Mouse (Mus musculus) layer of hippocampus, adult 9-11 months (tissue): ENCODE measurements around the gene Pou1f1.

Experiments used
- DNase-seq: peaks from one replicate; pipeline ENCODE4 v3.0.0; 2022

Gene Pou1f1

DNA sequence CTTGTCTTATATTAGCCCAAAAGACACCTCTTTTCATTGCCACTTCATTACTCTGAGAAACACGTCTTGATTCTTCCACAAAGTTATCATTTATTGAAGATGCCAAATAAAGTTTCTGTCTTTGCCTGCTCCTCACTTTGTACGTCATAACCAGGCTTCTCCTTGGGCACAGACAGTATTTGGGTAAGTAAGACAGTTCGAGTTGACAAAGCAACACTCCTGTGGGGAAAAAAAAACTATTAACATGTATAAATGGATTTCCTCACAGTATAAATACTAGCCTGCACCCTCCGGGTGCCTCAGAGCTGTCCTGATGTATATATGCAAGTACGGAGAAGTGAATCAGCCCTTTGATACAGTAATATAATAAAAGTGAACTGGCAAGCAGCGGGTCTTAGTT, at the start of gene Pou1f1:
TSS of gene Pou1f1 (plus strand) at position 301 of the 400 bp plus-strand sequence.
- DNase-seq = no peak

DNA sequence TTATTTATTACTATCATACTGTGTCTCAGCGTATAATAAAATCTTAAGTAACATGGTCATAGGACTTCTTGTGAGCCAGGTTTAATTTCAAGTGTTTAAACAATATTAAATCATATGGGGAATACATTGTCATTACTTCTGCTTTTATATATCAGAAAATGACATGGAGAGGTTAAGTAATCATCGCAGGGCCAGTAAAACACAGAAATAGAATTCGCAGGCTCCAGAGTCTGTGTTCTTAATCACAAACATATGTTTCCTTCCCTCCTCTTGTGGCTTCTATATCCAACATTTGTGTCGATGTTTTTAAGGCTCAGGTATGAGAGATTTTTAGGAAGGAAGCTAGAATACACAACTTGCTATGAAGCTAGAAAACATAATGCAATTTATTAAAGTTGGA, 49.7 kb upstream of the Pou1f1 start:
- DNase-seq = no peak

DNA sequence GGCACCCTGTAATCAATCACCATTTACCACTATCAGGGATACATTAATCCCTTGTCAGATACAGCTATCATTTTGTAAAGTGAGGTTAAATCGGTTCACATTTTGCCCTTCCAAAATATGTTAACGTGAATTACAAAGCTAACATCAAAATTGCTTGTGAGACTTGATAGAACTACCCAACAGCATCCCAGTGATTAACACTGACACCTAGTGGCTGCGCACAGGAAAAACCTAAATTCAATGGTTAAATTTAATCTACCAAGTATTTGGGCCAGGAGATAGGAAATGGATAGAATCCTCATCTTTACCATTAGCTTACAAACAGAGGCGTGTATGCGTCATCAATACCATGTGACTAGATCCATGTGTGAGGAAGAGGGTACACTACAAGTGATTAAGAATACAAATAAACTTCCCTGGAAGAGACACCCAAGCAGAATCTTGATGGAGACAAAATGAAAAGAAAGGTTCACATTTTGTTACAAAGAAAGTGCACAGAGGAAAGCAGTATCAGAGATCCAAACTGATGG, 47.8 kb upstream of the Pou1f1 start:
- no peak for DNase-seq

DNA sequence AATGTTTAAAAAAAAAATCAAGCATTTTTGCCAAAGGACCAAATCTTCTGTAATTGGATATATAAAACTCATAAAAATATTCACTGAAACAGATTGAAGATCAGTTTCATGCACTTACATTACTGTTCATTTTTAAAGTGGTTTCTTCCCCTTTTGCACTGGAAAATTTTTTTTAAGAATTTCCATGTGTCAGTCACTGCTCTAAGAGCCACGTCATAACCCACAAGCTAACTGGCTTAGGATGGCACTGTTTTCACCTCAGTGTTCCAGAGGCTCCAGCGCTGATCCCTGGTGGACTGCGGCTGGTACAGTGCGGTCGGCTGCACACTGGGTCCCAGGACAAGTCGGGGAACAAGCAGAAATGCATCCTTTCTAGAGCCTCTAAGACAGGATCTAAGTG, 34.6 kb upstream of the Pou1f1 start:
- DNase-seq = no peak

DNA sequence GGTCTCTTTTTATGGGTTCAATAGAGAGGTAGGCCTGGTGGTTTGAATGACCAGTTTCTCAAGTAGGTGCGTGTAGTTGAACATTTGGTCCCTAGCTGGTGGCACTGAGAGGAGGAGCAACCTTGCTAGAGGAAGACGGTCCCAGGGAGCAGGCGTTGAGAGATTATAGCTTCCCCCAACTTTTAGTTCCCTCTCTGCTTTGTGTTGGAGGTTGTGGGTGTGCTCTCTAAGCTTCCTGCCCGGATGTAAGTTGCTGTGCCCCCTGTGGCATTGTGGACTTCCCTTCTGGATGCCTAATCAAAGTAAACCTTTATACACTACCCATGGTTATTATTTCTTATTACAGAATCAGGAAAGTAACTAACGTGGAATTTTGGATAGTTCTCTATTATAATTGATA, 24.3 kb upstream of the Pou1f1 start:
- no peak for DNase-seq

DNA sequence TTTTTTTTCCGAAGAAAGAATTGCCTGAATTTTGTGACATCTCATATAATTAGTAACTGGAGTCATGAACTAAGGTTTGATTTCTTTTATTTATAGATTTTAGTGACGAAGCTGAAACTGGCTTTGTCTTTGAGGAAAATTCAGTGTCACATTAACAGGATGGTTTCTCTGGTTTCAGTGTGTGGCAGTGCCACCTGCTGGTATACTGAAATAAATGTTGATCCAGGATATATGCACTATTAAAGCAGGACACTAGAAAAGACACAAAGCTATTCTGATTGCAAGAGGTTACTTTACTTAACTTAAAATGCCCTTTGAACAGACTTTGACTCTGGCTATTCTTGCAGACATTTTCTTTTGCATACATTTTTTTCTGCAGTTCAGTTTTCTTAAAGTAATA, 23.3 kb upstream of the Pou1f1 start:
- DNase-seq = no peak

DNA sequence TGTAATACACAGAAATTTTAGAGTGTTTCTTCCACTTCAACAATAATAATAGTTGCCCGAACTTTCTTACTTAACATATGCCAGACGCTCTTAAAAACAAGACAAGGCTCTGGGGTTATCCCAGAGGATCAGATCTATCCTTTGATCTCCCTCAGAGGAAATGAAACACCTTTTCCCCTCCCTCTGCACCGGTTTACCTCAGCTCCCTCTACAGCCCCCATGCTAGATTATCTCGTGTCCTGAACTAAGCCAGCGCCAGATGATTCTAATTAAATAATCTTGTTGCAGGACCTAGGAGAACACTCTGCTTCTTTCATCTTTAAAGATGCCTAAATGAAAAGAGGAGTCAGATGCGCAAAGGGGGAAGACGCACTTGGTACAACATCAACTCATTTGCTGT, 6.1 kb upstream of the Pou1f1 start:
- no peak for DNase-seq

DNA sequence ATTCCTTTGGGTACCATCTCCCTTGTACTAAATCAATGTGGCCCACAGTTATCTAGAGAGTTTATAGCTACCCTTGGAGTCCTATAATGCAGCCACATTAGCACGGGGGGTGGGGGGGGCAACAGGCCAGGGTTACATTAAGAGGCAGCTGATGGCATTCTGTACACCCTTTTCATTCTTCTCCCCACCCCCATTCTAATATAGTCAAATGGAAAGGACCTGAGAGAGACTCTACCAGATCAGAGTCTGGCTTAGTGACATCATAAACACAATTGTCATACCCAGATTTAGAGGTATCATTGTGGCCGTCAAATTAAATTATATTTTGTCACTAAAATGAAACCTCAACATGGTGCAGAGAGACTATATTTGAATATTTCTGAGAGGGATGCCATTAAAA, 5.7 kb downstream of the Pou1f1 start:
- DNase-seq = no peak

DNA sequence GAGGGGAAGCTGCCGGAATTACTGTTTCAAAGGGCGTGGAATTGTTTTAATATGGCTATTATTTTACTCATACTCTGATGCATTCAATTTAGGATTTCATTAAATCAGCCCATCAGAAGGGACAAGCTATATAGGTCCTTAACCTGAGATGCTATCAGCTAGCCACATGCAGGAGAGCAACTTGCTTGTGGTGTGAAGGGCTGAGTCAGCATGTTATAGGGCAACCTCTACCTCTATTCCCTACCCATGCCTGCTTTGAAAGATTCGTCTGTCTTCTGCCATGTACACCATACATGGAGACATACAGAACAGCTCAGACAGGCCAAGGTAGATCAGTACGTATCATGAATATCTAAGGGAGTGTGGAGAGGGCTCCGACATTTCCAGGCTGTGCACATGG, 6.4 kb downstream of the Pou1f1 start:
- no peak for DNase-seq

DNA sequence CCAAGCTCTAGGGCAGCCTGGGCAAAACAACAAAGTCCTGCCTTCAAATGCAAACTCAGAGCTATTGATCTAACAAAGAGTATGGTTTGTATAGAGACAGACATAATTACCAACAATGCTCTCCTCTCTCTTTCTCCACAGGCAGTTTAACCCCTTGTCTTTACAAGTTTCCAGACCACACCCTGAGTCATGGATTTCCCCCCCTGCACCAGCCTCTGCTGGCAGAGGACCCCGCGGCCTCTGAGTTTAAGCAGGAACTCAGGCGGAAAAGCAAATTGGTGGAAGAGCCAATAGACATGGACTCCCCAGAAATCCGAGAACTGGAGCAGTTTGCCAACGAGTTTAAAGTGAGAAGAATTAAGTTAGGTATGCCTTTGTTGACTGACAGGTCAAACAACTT, 9.3 kb downstream of the Pou1f1 start:
- no peak for DNase-seq

DNA sequence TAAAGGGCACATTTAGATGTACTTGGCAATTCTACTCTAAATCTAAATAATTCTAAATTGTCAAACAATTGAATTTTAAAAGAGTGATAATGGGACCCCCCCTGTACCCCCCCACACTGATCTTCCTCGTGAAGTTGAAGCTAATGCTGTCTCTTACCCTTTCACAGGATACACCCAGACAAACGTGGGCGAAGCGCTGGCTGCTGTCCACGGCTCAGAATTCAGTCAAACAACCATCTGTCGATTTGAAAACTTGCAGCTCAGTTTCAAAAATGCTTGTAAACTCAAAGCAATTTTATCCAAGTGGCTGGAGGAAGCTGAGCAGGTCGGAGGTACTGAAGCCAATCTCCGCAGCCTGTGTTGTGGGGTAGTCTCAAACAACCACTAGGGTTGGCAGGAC, 11.4 kb downstream of the Pou1f1 start:
- peak; percentile 79 for DNase-seq

DNA sequence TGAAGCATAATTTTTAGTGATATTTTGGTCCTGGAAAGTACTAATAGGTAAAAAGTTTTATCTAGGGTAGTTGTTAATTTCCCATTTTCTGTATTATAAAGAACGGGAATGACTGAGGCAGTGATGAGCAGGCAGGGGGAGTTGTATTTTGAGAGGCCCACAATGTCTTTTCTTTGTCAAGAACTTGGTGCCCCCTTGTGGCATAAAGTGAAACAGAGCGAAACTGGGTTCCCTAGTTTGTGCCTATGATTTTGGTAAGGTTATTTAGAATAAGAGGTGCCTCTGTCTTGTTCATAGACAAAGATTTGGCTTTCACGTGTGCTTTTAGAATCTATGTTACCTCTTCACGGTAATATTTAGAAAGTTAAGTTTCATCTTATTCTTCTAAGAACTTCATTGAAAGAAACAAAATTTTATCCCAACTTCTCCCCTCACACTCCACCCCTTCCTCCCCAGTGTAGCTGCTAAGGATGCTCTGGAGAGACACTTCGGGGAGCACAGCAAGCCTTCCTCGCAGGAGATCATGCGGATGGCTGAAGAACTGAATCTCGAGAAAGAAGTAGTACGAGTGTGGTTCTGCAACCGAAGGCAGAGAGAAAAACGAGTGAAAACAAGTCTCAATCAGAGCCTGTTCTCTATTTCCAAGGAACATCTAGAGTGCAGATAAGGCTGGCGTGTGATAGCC, 13.1 kb downstream of the Pou1f1 start:
- peak; percentile 41 for DNase-seq

DNA sequence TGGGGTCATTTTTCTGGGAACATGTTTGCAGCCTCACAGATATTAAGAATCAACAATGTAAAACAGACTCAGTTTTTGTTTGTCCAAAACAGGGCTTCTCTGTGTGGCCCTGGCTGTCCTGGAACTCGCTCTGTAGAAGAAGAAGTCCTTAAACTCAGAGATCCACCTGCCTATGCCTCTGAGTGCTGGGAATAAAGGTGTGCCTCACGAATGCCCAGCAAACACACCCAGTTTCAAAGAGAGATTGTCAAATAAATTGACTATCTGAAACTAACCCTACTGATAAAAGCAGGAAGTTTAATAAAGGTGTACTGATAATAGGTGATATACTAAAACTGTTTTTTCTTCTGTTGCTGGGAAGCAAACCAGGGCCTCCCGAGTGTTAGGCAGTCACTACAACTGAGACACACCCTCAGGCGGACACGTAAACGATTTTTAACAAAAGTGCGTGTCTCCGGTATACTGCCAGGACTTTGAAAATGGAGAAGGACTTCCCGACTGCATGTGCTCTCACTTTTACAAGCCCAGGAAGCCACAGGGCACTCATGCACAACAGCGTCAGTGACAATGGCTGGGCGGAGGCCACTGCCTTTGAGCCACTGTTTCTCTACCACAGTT, 23.5 kb downstream of the Pou1f1 start:
- no peak for DNase-seq

DNA sequence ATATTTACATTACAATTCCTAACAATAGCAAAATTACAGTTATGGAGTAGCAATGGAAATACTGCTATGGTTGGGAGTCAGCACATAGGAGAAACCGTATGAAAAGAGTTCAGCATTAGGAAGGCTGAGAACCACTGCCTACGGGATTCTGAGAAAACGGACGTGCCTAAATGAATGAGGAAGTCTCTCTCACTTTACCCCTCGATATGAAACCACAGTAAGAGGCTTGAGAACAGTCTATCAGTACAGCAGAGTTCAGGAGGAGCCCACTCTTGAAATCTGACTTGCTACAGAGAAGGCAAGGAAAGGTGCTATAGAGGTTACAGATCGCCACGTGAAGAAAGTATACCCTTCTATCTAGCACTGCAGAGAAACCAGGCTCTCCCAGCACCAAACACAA, 28.6 kb downstream of the Pou1f1 start:
- no peak for DNase-seq

DNA sequence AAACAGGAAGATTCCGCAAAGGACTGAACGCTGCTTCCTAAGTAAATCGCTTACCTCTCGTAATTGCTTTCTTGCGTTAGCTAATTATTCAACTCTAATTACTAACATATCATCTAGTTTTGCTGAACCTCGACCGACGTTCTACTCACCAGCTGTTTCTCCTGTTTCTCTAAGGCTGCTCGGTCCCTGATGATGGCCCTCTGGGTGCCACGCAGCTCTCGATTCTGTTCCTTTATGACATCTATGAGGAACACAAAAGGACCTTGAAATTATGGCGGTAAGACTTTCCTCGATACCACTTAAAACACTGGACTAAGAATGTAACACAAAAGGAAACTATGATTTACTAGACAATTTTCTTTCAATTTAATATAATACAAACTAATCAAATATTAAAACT, 30.5 kb downstream of the Pou1f1 start:
- no peak for DNase-seq

DNA sequence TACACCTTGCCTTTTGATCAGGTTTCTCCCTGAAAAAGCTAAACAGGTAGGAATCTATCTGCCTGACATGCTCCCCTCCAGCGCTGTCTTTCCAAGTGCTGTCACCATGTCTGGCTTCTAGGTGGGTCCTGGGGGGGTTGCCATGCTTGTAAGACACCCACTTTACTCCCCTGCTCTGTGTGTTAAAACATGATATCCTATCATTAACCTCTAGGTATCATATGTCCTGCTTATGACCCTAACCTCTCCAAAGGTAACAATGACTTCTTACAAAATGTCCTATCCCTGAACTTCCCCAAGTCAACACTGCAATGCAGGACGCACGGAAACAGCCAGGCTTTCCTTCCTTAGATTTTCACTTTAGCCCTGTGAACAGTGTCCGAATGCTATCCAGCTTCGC, 34.0 kb downstream of the Pou1f1 start:
- DNase-seq = no peak

DNA sequence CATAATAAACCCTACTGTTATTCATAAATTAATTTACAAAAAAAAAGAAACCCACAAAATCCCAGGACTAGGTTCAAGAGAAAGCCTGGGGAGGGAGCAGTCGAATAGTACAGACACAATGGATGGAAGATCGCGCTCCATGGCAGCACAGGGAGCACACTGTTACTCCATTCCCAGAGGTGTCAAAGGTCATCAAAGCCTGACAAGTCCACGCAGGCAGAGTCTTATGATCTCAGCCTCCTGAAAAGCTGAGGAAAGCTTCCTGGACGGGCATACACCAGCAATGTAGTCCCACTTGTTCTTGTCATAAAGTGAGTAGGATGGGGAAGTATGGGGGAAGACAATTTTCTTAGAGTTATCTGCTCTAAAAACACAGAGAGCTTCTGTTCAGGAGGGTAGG, 37.1 kb downstream of the Pou1f1 start:
- no peak for DNase-seq

DNA sequence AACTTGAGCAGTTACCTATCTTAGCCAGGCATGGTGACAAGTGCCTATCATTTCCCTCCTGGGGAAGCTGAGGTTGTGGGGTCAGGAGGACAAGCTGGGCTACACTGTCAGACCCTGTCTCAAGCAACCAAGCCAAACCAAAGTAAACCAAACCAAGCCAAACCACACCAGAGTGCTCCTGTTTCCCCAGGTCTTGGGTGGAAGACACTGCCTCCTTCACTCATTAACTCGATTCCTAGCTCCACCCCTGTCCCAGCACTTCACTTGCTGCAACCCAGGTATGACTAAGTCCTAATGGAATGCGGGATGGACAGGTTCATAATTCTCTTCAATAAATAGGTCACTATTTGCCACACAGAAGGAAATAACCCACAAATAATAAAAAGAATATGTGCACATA, 39.3 kb downstream of the Pou1f1 start:
- DNase-seq = no peak

DNA sequence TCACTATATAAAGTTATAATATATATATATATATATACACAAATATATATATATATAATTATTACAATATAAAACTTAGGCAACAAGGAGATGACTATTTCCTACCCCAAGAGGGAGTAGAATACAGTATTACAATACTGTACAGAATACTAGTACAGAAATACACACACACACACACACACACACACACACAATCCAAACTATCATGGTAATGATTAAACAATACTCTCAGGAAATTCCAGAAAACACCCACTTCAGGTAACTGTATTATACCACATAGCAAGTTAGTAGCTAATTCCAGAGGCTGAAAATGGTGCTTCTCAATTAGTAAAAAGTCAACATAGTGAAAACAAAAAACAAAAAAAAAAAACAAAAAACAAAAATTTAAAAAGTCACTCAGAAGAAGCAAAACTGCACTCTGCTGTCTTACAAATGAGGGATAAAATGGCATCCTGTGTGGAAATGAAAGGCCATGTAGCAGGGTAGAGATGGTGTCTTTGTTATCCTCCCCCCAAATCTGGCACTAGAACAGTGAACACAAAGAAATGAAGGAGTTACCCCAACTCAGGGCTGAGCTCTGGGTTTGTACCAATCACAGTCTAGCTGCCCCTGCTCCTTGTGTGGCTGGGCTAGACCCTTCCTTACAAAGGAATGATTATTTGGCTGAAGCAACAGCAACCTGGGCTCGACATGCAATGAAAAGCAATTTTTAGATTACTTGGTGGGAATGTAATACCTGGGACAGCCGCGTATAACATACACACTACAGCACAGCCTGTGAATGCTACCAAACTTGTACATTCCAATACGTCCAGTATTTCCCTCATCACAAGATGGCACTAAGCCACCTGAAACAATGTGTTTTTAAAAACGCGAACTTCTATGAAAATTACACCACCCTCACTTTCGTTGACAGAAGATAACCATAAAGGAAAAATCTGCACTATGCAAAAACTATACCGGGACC, 41.0 kb downstream of the Pou1f1 start:
- no peak for DNase-seq

DNA sequence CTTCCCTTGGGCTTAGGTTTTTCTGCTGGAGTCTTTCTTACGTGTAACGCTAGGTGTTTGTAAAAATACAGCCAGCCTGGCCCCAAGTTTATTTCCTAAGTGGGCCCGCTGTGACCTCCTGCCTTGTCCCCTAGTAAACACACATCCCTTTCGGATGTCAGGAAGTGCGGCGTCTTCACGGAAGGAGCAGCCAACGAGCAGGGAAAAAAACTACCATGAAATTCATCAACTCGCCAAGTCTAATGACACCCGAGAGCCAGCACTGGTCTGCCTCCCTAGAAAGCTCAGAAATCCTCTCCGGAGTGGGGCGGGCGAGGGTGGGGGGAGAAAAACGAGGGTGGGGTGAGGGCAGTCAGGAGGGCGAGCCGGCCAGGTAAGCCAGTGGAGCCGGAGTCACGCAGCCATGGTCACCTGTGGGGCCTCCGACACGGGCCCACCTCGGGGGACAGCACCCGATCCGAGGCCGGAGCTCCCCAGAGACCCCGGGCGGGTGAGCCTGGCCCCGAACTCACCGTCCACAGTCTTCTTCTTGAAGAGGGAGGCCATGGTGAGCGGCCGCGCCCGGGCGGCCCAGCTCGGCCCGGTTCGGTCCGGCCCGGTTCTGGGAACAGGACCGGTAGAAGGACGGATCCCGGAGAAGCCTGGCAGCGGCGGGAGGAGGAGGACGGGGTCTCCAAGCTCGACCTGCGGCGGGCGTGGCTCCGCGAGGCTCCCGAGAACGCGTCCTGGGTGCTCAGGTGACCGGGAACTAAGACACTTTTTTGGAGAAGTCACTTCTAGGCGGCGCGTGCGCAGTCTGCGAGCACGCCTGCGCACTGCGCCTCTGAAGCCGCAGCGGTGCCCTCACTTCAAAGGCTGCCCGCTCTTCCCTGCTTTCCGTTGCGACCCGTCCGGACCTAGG, 41.9 kb downstream of the Pou1f1 start, which contains the start of gene Chmp2b:
TSS of gene Chmp2b (minus strand) at position 764 of the 901 bp plus-strand sequence.
- DNase-seq = peak; percentile 88

DNA sequence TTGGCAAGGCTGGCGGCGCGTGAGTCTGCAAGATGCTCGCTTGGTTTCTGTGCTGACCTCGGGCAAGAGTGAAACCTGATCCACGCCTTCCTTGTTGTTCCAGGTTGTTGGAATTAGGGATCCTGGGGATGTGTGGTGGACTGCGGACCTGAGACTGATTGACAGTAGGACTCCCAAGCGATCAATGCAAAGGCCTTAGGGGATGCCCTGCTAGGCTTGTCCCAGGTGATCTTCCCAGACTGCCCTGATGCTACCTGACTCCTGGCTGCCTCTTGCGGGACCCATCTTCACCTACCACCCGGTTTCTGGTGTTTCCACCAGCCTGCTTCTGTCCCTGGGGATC, 42.5 kb downstream of the Pou1f1 start:
- no peak for DNase-seq

DNA sequence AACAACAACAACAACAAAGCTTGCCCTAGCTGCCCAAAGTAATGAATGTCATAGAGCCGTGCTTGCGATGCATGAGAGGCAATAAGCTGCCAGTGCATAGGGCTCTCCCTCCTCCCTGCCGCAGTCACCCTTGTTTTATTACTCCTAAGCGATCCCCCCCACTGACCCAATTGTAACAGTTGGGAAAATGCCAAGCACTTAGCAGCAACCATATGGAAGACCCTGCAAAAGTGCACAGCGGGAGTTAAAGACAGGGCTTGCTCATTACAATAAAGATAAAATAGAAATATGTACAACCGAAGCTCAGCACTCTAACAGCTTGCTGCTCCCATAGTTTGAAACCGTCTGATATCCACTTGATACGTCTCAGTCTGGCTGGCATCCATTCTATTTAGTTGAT, 44.0 kb downstream of the Pou1f1 start:
- no peak for DNase-seq

DNA sequence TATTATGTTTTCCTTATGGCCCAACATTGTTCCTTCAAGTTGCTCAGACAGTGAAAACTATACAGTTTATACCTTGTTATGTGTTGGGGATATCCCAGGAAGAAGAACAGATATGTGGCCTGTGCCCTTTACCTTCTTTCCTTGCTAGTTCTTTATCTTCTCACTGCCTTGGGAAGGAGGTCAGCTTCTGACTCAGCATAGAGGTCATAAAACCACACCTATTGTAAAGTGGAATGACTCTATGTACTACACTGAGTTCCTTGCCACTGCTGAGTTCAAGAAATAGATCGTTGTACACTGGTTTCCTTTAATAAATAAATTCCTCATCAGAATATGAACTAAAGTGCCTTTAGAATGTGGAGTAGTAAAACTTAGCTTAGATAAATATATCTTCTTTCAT, 44.6 kb downstream of the Pou1f1 start:
- DNase-seq = no peak
